Mouse (Mus musculus): ENCODE results near the gene Gm10228. TPM values are rescaled to one million over a fixed set of nuclear protein-coding genes. Genes with fewer than 3 reads are reported as not detected.
"Not testable (repeated sequence)": the region's sequence is repeated elsewhere in the genome, so short reads cannot be mapped to it uniquely, and the experiment has no call there.

Gm10228 gene
- not detected in 2 replicates for polyA plus RNA-seq (2012; ENCODE audit: insufficient read depth, insufficient read length, low replicate concordance, missing spikeins)

DNA sequence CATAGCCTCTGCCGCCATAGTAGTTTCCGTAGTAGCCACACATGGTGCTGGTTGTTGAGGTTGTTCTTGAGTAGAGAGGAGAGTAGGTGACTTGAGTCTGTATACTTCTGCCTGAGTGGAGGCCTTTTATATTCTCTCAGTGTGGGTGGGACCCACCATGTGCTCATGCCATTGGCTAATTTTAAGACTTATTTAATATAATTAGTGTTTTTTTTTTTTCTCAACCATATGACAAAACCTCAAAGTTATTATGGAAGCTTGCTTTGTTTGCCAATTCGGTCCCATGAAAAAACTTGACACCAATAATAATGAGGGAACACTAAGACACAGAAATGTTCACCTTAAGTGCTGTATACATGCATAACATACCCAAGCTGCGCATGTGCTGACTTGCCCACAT lies at the start of gene Gm10228:
TSS of gene Gm10228 (minus strand) at position 101 of the 400 bp plus-strand sequence.
- H3K4me3 ChIP-seq (ENCODE audit: insufficient read depth, low read depth, low read length); H3K4me1 ChIP-seq (ENCODE audit: control insufficient read depth, insufficient read depth, low read length); H3K27ac ChIP-seq (ENCODE audit: insufficient read depth, low read depth, low read length): not testable (repeated sequence)
- 90% methylated on average over 2 of the region's 4 CpGs for WGBS

DNA sequence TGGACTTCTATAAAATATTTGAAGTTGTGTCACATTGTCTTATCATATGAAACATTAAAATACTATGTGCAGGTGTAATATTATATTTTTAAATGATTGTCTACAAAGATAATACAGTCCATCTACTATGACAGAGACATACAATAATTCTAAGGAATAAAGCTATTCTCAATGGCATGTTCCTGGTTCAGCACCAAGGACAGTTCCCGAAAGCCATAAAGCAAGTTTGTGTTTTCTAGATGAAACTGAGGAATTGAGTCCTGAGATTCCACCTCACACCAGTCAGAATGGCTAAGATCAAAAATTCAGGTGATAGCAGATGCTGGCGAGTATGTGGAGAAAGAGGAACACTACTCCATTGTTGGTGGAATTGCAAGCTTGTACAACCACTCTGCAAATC lies 29.8 kb upstream of the Gm10228 start:
- H3K4me3 ChIP-seq (ENCODE audit: insufficient read depth, low read depth, low read length); H3K27ac ChIP-seq (ENCODE audit: insufficient read depth, low read depth, low read length); H3K4me1 ChIP-seq (ENCODE audit: control insufficient read depth, insufficient read depth, low read length): not testable (repeated sequence)
- WGBS, result 91% methylated on average over 2 of the region's 2 CpGs

DNA sequence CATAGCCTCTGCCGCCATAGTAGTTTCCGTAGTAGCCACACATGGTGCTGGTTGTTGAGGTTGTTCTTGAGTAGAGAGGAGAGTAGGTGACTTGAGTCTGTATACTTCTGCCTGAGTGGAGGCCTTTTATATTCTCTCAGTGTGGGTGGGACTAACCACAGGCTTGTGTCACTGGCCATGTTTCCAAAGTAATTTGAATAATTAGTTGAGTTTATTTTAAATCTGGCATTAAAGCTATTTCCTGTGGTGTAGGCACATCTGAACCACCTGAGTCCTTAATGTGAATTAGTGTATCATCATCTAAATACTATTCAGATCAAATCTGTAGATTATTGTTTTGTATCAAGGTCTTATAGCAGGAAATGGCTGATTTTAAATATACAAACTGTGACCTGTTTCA lies 22.6 kb upstream of the Gm10228 start, which contains the start of gene 1110025L11Rik:
TSS of gene 1110025L11Rik (minus strand) at position 101 of the 400 bp plus-strand sequence.
- no CpG with 5 or more reads among the region's 2 CpGs for WGBS

DNA sequence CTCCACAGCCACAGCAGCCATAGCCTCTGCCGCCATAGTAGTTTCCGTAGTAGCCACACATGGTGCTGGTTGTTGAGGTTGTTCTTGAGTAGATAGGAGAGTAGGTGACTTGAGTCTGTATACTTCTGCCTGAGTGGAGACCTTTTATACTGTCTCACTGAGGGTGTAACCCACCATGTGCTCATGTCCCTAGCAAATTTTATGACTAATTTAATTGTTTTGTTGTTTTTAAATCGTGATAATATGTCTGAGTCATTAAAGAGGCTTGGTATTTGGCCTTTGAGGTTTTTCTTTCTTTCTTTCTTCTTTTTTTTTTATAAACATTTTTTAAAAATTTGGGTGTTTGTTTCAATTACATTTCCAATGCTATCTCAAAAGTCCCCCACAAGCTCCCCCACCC lies 6.5 kb upstream of the Gm10228 start, which contains the start of gene Krtap6-5:
TSS of gene Krtap6-5 (minus strand) at position 101 of the 400 bp plus-strand sequence.
- Histone ChIP-seq H3K4me3 (ENCODE audit: insufficient read depth, low read depth, low read length) (no peak within 1 kb of the TSS), H3K4me1 (ENCODE audit: control insufficient read depth, insufficient read depth, low read length) (no peaks in the 10 kb centered on the region), H3K27ac (ENCODE audit: insufficient read depth, low read depth, low read length) (no peak within 1 kb of the TSS)
- WGBS, result 85% methylated on average over 3 of the region's 3 CpGs
- no peak for TF ChIP-seq POLR2A (IDR thresholded peaks at IDR 0.05; ENCODE audit: insufficient read depth, low read depth, low read length)
- no peak for TF ChIP-seq CTCF (IDR thresholded peaks at IDR 0.05; ENCODE audit: insufficient read depth, low read depth, low read length)

More for the DNA sequence above, 22.6 kb upstream of the Gm10228 start, which contains the start of gene 1110025L11Rik:
- H3K27ac ChIP-seq (ENCODE audit: insufficient read depth, low read depth, low read length); H3K4me3 ChIP-seq (ENCODE audit: insufficient read depth, low read depth, low read length); H3K4me1 ChIP-seq (ENCODE audit: control insufficient read depth, insufficient read depth, low read length): not testable (repeated sequence)

DNA sequence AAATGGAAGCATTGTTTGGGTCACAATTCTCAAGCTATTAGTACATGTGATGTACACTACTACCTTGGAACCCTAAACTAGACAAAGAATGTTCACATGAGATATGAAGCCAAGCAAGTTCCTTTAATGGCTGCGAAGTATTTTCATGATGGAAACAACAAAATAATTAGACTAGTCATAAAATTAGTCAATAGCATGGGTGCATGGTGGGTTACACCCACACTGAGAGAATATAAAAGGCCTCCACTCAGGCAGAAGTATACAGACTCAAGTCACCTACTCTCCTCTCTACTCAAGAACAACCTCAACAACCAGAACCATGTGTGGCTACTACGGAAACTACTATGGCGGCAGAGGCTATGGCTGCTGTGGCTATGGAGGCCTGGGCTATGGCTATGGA lies 9.9 kb downstream of the Gm10228 start, which contains the start of gene Krtap6-1:
TSS of gene Krtap6-1 (plus strand) at position 301 of the 400 bp plus-strand sequence.
- H3K4me3 ChIP-seq (ENCODE audit: insufficient read depth, low read depth, low read length); H3K4me1 ChIP-seq (ENCODE audit: control insufficient read depth, insufficient read depth, low read length); H3K27ac ChIP-seq (ENCODE audit: insufficient read depth, low read depth, low read length): not testable (repeated sequence)
- 93% methylated on average over 3 of the region's 3 CpGs for WGBS

DNA sequence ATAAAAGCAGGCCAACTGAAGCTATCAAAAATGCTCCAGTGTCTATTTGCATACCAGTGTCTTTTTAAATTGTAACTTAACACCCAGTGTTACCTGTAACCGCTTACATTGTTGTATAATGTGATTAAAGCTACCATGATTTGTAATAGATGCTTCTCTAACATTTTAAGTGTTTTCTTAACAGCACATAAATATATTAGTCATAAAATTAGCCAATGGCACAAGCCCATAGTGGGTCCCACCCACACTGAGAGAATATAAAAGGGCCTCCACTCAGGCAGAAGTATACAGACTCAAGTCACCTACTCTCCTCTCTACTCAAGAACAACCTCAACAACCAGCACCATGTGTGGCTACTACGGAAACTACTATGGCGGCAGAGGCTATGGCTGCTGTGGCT lies 26.3 kb downstream of the Gm10228 start, which contains the start of gene Gm10229:
TSS of gene Gm10229 (plus strand) at position 301 of the 400 bp plus-strand sequence.
- not testable (repeated sequence) for H3K4me1 ChIP-seq (ENCODE audit: control insufficient read depth, insufficient read depth, low read length); H3K4me3 ChIP-seq (ENCODE audit: insufficient read depth, low read depth, low read length); H3K27ac ChIP-seq (ENCODE audit: insufficient read depth, low read depth, low read length)
- WGBS, result 89% methylated on average over 3 of the region's 3 CpGs

DNA sequence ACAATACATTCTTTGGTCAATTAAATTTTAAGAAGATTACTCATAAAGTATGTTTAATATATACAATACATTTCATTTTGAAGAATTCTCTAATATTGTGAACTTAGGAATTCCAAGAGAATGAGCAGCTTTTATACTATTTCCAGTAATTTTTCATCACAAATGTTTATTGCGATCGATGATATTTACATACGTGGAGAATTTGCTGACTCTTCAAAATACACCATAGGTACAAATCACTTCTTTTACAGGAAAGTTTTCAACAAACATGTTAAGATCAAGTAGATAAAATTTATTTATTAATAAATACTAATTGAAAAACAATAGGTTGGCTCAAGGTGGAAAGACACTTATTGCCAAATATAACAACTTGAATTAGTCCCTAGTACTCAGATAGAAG lies 27.3 kb downstream of the Gm10228 start:
- H3K27ac ChIP-seq (ENCODE audit: insufficient read depth, low read depth, low read length), result no peak overlapping the region
- 97% methylated on average over 3 of the region's 3 CpGs for WGBS
- no peak for TF ChIP-seq CTCF (IDR thresholded peaks at IDR 0.05; ENCODE audit: insufficient read depth, low read depth, low read length)
- no peak for TF ChIP-seq POLR2A (IDR thresholded peaks at IDR 0.05; ENCODE audit: insufficient read depth, low read depth, low read length)
- no peaks in the 10 kb centered on the region for H3K4me1 ChIP-seq (ENCODE audit: control insufficient read depth, insufficient read depth, low read length)
- no peak overlapping the region for H3K4me3 ChIP-seq (ENCODE audit: insufficient read depth, low read depth, low read length)

DNA sequence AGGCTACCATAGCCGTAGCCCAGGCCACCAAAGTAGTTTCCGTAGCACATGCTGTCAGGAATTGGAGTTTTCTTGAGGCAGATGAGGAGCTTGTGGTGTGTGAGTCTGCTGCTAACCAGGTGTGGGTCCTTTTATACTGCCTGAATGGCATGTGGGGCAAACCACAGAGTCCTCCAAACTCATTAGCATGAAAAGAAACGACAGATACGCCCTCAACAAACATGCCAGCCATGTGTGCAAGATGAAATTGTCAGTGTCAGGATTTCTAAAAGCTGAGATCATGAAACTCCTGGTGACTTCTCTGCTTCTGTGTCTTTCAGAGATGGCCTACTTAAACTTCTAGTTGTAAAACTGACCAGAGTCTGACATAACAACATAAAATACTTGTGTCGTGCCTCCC lies 30.6 kb downstream of the Gm10228 start, which contains the start of gene Krtap22-2:
TSS of gene Krtap22-2 (minus strand) at position 101 of the 400 bp plus-strand sequence.
- no peak within 1 kb of the TSS for H3K4me3 ChIP-seq (ENCODE audit: insufficient read depth, low read depth, low read length)
- WGBS, result 82% methylated on average over 5 of the region's 5 CpGs
- H3K27ac ChIP-seq (ENCODE audit: insufficient read depth, low read depth, low read length), result no peak within 1 kb of the TSS
- no peak for TF ChIP-seq POLR2A (IDR thresholded peaks at IDR 0.05; ENCODE audit: insufficient read depth, low read depth, low read length)
- TF ChIP-seq CTCF (IDR thresholded peaks at IDR 0.05; ENCODE audit: insufficient read depth, low read depth, low read length), result no peak
- no peaks in the 10 kb centered on the region for H3K4me1 ChIP-seq (ENCODE audit: control insufficient read depth, insufficient read depth, low read length)

Other genes with a start within 250 kb of the Gm10228 start
- not detected in 2 replicates for gene Gm20741, start 229.3 kb downstream of the Gm10228 start, polyA plus RNA-seq (2012; ENCODE audit: insufficient read depth, insufficient read length, low replicate concordance, missing spikeins)
- not detected in 2 replicates for gene Krtap15, start 221.3 kb downstream of the Gm10228 start, polyA plus RNA-seq (2012; ENCODE audit: insufficient read depth, insufficient read length, low replicate concordance, missing spikeins)
- gene Krtap14, start 215.3 kb downstream of the Gm10228 start, polyA plus RNA-seq (2012; ENCODE audit: insufficient read depth, insufficient read length, low replicate concordance, missing spikeins), result not detected in 2 replicates
- gene Krtap19-1, start 172.1 kb downstream of the Gm10228 start, polyA plus RNA-seq (2012; ENCODE audit: insufficient read depth, insufficient read length, low replicate concordance, missing spikeins), result not detected in 2 replicates
- gene Krtap19-2, start 167.2 kb downstream of the Gm10228 start, polyA plus RNA-seq (2012; ENCODE audit: insufficient read depth, insufficient read length, low replicate concordance, missing spikeins), result not detected in 2 replicates
- not detected in 2 replicates for gene Krtap19-3, start 163.4 kb downstream of the Gm10228 start, polyA plus RNA-seq (2012; ENCODE audit: insufficient read depth, insufficient read length, low replicate concordance, missing spikeins)
- not detected in 2 replicates for gene Krtap19-4, start 156.4 kb downstream of the Gm10228 start, polyA plus RNA-seq (2012; ENCODE audit: insufficient read depth, insufficient read length, low replicate concordance, missing spikeins)
- not detected in 2 replicates for gene Krtap19-5, start 145.0 kb downstream of the Gm10228 start, polyA plus RNA-seq (2012; ENCODE audit: insufficient read depth, insufficient read length, low replicate concordance, missing spikeins)
- not detected in 2 replicates for gene Krtap19-9b, start 109.2 kb downstream of the Gm10228 start, polyA plus RNA-seq (2012; ENCODE audit: insufficient read depth, insufficient read length, low replicate concordance, missing spikeins)
- gene Krtap16-3, start 78.6 kb downstream of the Gm10228 start, polyA plus RNA-seq (2012; ENCODE audit: insufficient read depth, insufficient read length, low replicate concordance, missing spikeins), result not detected in 2 replicates
- gene Krtap22-2, start 30.7 kb downstream of the Gm10228 start, polyA plus RNA-seq (2012; ENCODE audit: insufficient read depth, insufficient read length, low replicate concordance, missing spikeins), result not detected in 2 replicates
- not detected in 2 replicates for gene Gm10229, start 26.2 kb downstream of the Gm10228 start, polyA plus RNA-seq (2012; ENCODE audit: insufficient read depth, insufficient read length, low replicate concordance, missing spikeins)
- gene Krtap6-1, start 9.8 kb downstream of the Gm10228 start, polyA plus RNA-seq (2012; ENCODE audit: insufficient read depth, insufficient read length, low replicate concordance, missing spikeins), result not detected in 2 replicates
- not detected in 2 replicates for gene Krtap6-5, start 6.4 kb upstream of the Gm10228 start, polyA plus RNA-seq (2012; ENCODE audit: insufficient read depth, insufficient read length, low replicate concordance, missing spikeins)
- gene 1110025L11Rik, start 22.5 kb upstream of the Gm10228 start, polyA plus RNA-seq (2012; ENCODE audit: insufficient read depth, insufficient read length, low replicate concordance, missing spikeins), result not detected in 2 replicates
- not detected in 2 replicates for gene Krtap6-3, start 42.5 kb upstream of the Gm10228 start, polyA plus RNA-seq (2012; ENCODE audit: insufficient read depth, insufficient read length, low replicate concordance, missing spikeins)
- gene Gm6358, start 99.4 kb upstream of the Gm10228 start, polyA plus RNA-seq (2012; ENCODE audit: insufficient read depth, insufficient read length, low replicate concordance, missing spikeins), result not detected in 2 replicates
- gene Gm10061, start 109.6 kb upstream of the Gm10228 start, polyA plus RNA-seq (2012; ENCODE audit: insufficient read depth, insufficient read length, low replicate concordance, missing spikeins), result not detected in 2 replicates
- gene Gm9789, start 116.5 kb upstream of the Gm10228 start, polyA plus RNA-seq (2012; ENCODE audit: insufficient read depth, insufficient read length, low replicate concordance, missing spikeins), result not detected in 2 replicates
- gene Gm7735, start 128.0 kb upstream of the Gm10228 start, polyA plus RNA-seq (2012; ENCODE audit: insufficient read depth, insufficient read length, low replicate concordance, missing spikeins), result not detected in 2 replicates
- gene 1110057P08Rik, start 133.3 kb upstream of the Gm10228 start, polyA plus RNA-seq (2012; ENCODE audit: insufficient read depth, insufficient read length, low replicate concordance, missing spikeins), result not detected in 2 replicates
- not detected in 2 replicates for gene Krtap20-2, start 164.4 kb upstream of the Gm10228 start, polyA plus RNA-seq (2012; ENCODE audit: insufficient read depth, insufficient read length, low replicate concordance, missing spikeins)

Data from olfactory bulb, adult 2 months (tissue).